Mouse (Mus musculus) hindbrain, embryonic 16.5 days (tissue): ENCODE data around the gene Cdc42. TPM values are rescaled to one million over a fixed set of nuclear protein-coding genes. Genes with fewer than 3 reads are reported as not detected.
A peak's percentile ranks its signal among the peaks of the same experiment; 100 is the strongest.

Experiments used
- ATAC-seq: fragments of 200-750 bp; cut with Nextera tagmentation; 2 replicates; pipeline ENCODE4 v1.8.0; 2017; ENCODE audit warnings: moderate TSS enrichment, moderate library complexity
- H3K27ac ChIP-seq: fragments of 300-500 bp; sonication (generic); 2 replicates; pipeline ENCODE4 v1.5.1; 2014; ENCODE audit warnings: low read depth, mild to moderate bottlenecking, control low read depth, low read length, moderate library complexity
- H3K27me3 ChIP-seq: fragments of 300-500 bp; sonication (generic); replicated peaks from 2 replicates; pipeline ENCODE4 v1.6.1; 2014; ENCODE audit warnings: low read length; ENCODE audit not compliant: control insufficient read depth, insufficient read depth
- H3K36me3 ChIP-seq: fragments of 300-500 bp; sonication (generic); 2 replicates; pipeline ENCODE4 v1.6.1; 2014; ENCODE audit warnings: mild to moderate bottlenecking, low read length, moderate library complexity, mixed read lengths; ENCODE audit not compliant: control insufficient read depth, insufficient read depth
- H3K4me1 ChIP-seq: fragments of 300-500 bp; sonication (generic); 2 replicates; pipeline ENCODE4 v1.6.1; 2014; ENCODE audit warnings: low read depth, low read length; ENCODE audit not compliant: control insufficient read depth, insufficient read depth
- H3K4me2 ChIP-seq: fragments of 300-500 bp; sonication (generic); 2 replicates; pipeline ENCODE4 v1.6.1; 2014; ENCODE audit warnings: mild to moderate bottlenecking, low read length, control low read depth, moderate library complexity
- H3K4me3 ChIP-seq: fragments of 300-500 bp; sonication (generic); 2 replicates; pipeline ENCODE4 v1.5.1; 2014; ENCODE audit warnings: mild to moderate bottlenecking, low read length, control low read depth, moderate library complexity
- H3K9ac ChIP-seq: fragments of 300-500 bp; sonication (generic); 2 replicates; pipeline ENCODE4 v1.6.1; 2014; ENCODE audit warnings: low read depth, mild to moderate bottlenecking, control low read depth, low read length, moderate library complexity
- H3K9me3 ChIP-seq: fragments of 300-500 bp; sonication (generic); 2 replicates; pipeline ENCODE4 v1.6.1; 2014; ENCODE audit warnings: mild to moderate bottlenecking, low read length, moderate library complexity; ENCODE audit not compliant: control insufficient read depth
- WGBS: fragments of 180-500 bp; shearing (Covaris S2); extraction: QIAGEN DNeasy Blood & Tissue Kit; methylation state at CpG from one replicate; pipeline ENCODE4 v1.1.7; 2014; 5-methylcytosine and 5-hydroxymethylcytosine counted together
- polyA plus RNA-seq: library from polyadenylated mRNA; unstranded; fragments of >200 nt; fragmentation: Nextera tagmentation; extraction: Ambion mirVana; gene quantifications from 2 replicates; pipeline ENCODE4 v1.2.1, GENCODE M21; 2015

The Cdc42 gene
- polyA plus RNA-seq, 1 experiment from 2014 or later, result 1,060 TPM

- Histone ChIP-seq H3K4me3 (no peak overlapping the region), H3K27me3 (no peaks in the 10 kb centered on the region), H3K27ac (no peak overlapping the region), H3K36me3 (no peaks in the 10 kb centered on the region), H3K4me2 (no peak overlapping the region), H3K9ac (no peak overlapping the region), H3K4me1 (no peaks in the 10 kb centered on the region; the same call in 1 of the 2 replicates), H3K9me3 (no peaks in the 10 kb centered on the region)
- no peak for ATAC-seq
- WGBS, result 46% methylated on average over 5 of the region's 5 CpGs
Measured at GRCm38 (mm10) chr4:137308377-137308776, 49.1 kb downstream of the Cdc42 start.

GRCm38 (mm10) chr4:137306991-137307706 lies 50.4 kb downstream of the Cdc42 start:
- H3K27me3 ChIP-seq, result no peaks in the 10 kb centered on the region
- no peak overlapping the region for H3K27ac ChIP-seq
- H3K9me3 ChIP-seq, result no peaks in the 10 kb centered on the region
- no peak overlapping the region for H3K4me2 ChIP-seq
- no peak for ATAC-seq
- 66% methylated on average over 19 of the region's 19 CpGs for WGBS
- H3K4me3 ChIP-seq, result no peak overlapping the region
- no peaks in the 10 kb centered on the region for H3K36me3 ChIP-seq
- no peaks in the 10 kb centered on the region; the same call in 1 of the 2 replicates for H3K4me1 ChIP-seq
- H3K9ac ChIP-seq, result no peak overlapping the region

GRCm38 (mm10) chr4:137306577-137306888 lies 51.0 kb downstream of the Cdc42 start:
- no peak for ATAC-seq
- Histone ChIP-seq H3K4me3 (no peak overlapping the region), H3K36me3 (no peaks in the 10 kb centered on the region), H3K9me3 (no peaks in the 10 kb centered on the region), H3K4me1 (peaks cover 4% of the 10 kb centered on the region; the same call in 1 of the 2 replicates), H3K27me3 (no peaks in the 10 kb centered on the region), H3K27ac (no peak overlapping the region), H3K9ac (peak overlapping the region; percentile 19; the same call in 1 of the 2 replicates), H3K4me2 (no peak overlapping the region)
- 39% methylated on average over 8 of the region's 8 CpGs for WGBS

- WGBS, result 46% methylated on average over 13 of the region's 13 CpGs
- no peaks in the 10 kb centered on the region for H3K9me3 ChIP-seq
- no peak overlapping the region for H3K4me2 ChIP-seq
- no peaks in the 10 kb centered on the region for H3K27me3 ChIP-seq
- peaks cover 5% of the 10 kb centered on the region; the same call in 1 of the 2 replicates for H3K4me1 ChIP-seq
- no peak for ATAC-seq
- no peak overlapping the region for H3K4me3 ChIP-seq
- peak overlapping the region; percentile 19; the same call in 1 of the 2 replicates for H3K9ac ChIP-seq
- H3K27ac ChIP-seq, result no peak overlapping the region; the same call in 1 of the 2 replicates
- no peaks in the 10 kb centered on the region for H3K36me3 ChIP-seq
Measured at GRCm38 (mm10) chr4:137305831-137306576, 51.5 kb downstream of the Cdc42 start.

GRCm38 (mm10) chr4:137305066-137305465 lies 52.5 kb downstream of the Cdc42 start:
- H3K27ac ChIP-seq, result no peak overlapping the region
- H3K4me3 ChIP-seq, result no peak overlapping the region
- no peak for ATAC-seq
- peaks cover 5% of the 10 kb centered on the region; the same call in 1 of the 2 replicates for H3K4me1 ChIP-seq
- no peaks in the 10 kb centered on the region for H3K36me3 ChIP-seq
- no peak overlapping the region for H3K9ac ChIP-seq
- H3K4me2 ChIP-seq, result no peak overlapping the region
- H3K27me3 ChIP-seq, result no peaks in the 10 kb centered on the region
- no peaks in the 10 kb centered on the region for H3K9me3 ChIP-seq
- WGBS, result 84% methylated on average over 7 of the region's 7 CpGs

- no peak overlapping the region for H3K4me2 ChIP-seq
- WGBS, result 93% methylated on average over 7 of the region's 7 CpGs
- H3K9ac ChIP-seq, result no peak overlapping the region
- no peak overlapping the region for H3K4me3 ChIP-seq
- ATAC-seq, result no peak
- H3K27me3 ChIP-seq, result no peaks in the 10 kb centered on the region
- no peak overlapping the region for H3K27ac ChIP-seq
- H3K4me1 ChIP-seq, result peaks cover 5% of the 10 kb centered on the region; the same call in 1 of the 2 replicates
- no peaks in the 10 kb centered on the region for H3K36me3 ChIP-seq
- H3K9me3 ChIP-seq, result no peaks in the 10 kb centered on the region
Measured at GRCm38 (mm10) chr4:137304106-137304505, 53.4 kb downstream of the Cdc42 start.

- no peaks in the 10 kb centered on the region for H3K36me3 ChIP-seq
- 53% methylated on average over 15 of the region's 16 CpGs for WGBS
- H3K9me3 ChIP-seq, result no peaks in the 10 kb centered on the region
- peak; percentile 66 for ATAC-seq
- H3K9ac ChIP-seq, result no peak overlapping the region
- no peak overlapping the region for H3K27ac ChIP-seq
- H3K27me3 ChIP-seq, result no peaks in the 10 kb centered on the region
- no peak overlapping the region for H3K4me3 ChIP-seq
- H3K4me1 ChIP-seq, result peaks cover 5% of the 10 kb centered on the region; the same call in 1 of the 2 replicates
- H3K4me2 ChIP-seq, result no peak overlapping the region
Measured at GRCm38 (mm10) chr4:137301635-137302034, 55.9 kb downstream of the Cdc42 start.

- Histone ChIP-seq H3K27ac (no peak overlapping the region), H3K4me3 (no peak overlapping the region), H3K4me2 (no peak overlapping the region), H3K27me3 (no peaks in the 10 kb centered on the region), H3K9me3 (no peaks in the 10 kb centered on the region), H3K9ac (no peak overlapping the region), H3K4me1 (peaks cover 5% of the 10 kb centered on the region; the same call in 1 of the 2 replicates), H3K36me3 (no peaks in the 10 kb centered on the region)
- no peak for ATAC-seq
- WGBS, result 94% methylated on average over 13 of the region's 13 CpGs
Measured at GRCm38 (mm10) chr4:137300227-137300626, 57.3 kb downstream of the Cdc42 start.

- Histone ChIP-seq H3K9me3 (no peaks in the 10 kb centered on the region), H3K9ac (no peak overlapping the region), H3K36me3 (no peaks in the 10 kb centered on the region), H3K27me3 (no peaks in the 10 kb centered on the region), H3K4me2 (no peak overlapping the region), H3K27ac (no peak overlapping the region), H3K4me3 (no peak overlapping the region), H3K4me1 (peaks cover 5% of the 10 kb centered on the region; the same call in 1 of the 2 replicates)
- ATAC-seq, result no peak
- WGBS, result 69% methylated on average over 8 of the region's 8 CpGs
Measured at GRCm38 (mm10) chr4:137298406-137298805, 59.1 kb downstream of the Cdc42 start.
